16 mouse cellular contexts compared by ENCODE assay signal in the genomic region with DNA sequence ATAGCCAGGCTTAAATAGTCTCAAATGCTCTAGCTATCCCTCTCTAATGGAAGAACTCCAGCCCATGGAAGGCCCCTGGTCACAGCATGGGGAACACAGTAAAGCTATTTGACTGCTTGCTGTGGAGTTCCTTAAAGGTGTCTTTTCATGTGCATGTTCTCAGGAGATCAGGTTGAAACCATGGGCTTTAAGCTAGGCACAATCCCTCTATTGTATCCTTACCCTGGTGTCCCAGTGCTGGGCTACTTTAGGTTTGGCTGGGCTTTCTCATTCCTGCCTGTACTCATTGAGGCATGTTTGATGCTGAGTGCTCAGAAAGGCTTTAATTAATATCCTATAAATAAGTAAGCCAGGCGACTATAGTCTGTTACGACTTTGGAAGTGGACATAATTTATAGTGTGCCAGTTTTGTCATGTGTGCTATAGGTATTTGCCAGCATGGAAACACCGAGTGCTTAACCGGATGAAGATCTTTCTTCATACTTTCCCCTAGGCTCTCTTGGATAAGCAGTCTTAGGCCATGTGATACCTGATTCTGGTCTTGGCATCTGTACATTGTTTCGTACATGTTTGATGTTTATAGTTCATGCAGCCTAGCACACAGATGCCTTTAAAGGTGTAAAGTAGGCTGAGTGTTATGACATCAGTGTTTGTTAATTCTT.
"Had no signal": no experiment of that assay in that cellular context is flagged by ENCODE, and none has a peak within 500 bp of the region (broad histone marks: within the 10 kb centered on the region; RNA-seq: fewer than 3 reads in every experiment).

No protein-coding gene starts in this region.

- H3K4me2 ChIP-seq: liver, embryonic 11.5 days; liver, embryonic 15.5 days; neural tube, embryonic 15.5 days had no signal

- H3K27ac ChIP-seq: liver, embryonic 15.5 days; midbrain, embryonic 10.5 days; neural tube, embryonic 15.5 days had no signal

- ATAC-seq: lung, postnatal 0 days had no signal

- H3K9ac ChIP-seq: liver, embryonic 15.5 days; neural tube, embryonic 15.5 days had no signal

- H3K27me3 ChIP-seq: liver, embryonic 15.5 days; neural tube, embryonic 15.5 days had no signal

- DNase-seq: kidney, adult 11 months; kidney, adult 9 months; kidney, postnatal 10 days; layer of hippocampus, adult 9-11 months; lung, adult 2 months; lung, postnatal 4 days; midbrain, embryonic 14.5 days; right cerebral cortex, adult 18-20 months; right cerebral cortex, postnatal 25 days; thymus, postnatal 4 days had no signal

- H3K9me3 ChIP-seq: liver, embryonic 15.5 days; midbrain, embryonic 10.5 days; neural tube, embryonic 15.5 days had no signal

- H3K4me3 ChIP-seq: liver, embryonic 15.5 days; midbrain, embryonic 10.5 days; myocyte; neural tube, embryonic 15.5 days had no signal

- H3K36me3 ChIP-seq: liver, embryonic 15.5 days had no signal

- H3K4me1 ChIP-seq: liver, embryonic 15.5 days; midbrain, embryonic 10.5 days; neural tube, embryonic 15.5 days had no signal
